ENCODE assay signal across 34 mouse cellular contexts in the genomic region with DNA sequence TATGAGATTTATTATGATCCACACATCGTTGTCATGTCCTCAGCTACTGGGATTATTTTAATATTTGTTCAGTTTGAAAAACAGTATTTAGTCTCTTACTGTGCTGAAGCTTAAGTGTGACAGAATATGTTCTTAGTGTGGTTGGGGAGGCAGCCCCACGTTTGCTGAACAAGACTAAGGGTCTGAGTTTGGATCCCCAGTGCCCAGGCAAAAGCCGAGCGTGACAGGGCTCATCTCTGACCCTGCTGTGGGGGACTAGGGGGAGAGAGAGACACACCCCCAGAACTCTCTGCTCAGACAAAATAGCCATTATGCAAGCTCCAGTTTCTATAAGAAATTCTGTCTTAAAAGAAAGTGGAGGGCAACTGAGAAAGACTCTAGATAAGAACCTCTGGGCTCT.
"Had no signal": no experiment of that assay in that cellular context is flagged by ENCODE, and none has a peak within 500 bp of the region (broad histone marks: within the 10 kb centered on the region; RNA-seq: fewer than 3 reads in every experiment).

No protein-coding gene starts in this region.

- H3K9ac ChIP-seq: heart, embryonic 13.5 days; heart, embryonic 15.5 days; hindbrain, embryonic 12.5 days; hindbrain, embryonic 13.5 days; hindbrain, embryonic 14.5 days; hindbrain, embryonic 15.5 days; intestine, embryonic 15.5 days; kidney, embryonic 15.5 days had no signal

- DNase-seq: heart, postnatal 10 days; heart, postnatal 14 days; heart, postnatal 36 days; heart, postnatal 4 days; kidney, adult 11 months; kidney, adult 18-20 months; kidney, adult 2 months; kidney, adult 8-10 months; kidney, adult 9 months; kidney, postnatal 10 days; kidney, postnatal 14 days; kidney, postnatal 25 days; kidney, postnatal 36 days; kidney, postnatal 4 days; layer of hippocampus, adult 9-11 months; layer of hippocampus, postnatal 36 days had no signal

- ATAC-seq: hindbrain, embryonic 16.5 days; hindbrain, postnatal 0 days; inflammation-experienced regulatory T-cells, adult 6 months; intestine, embryonic 15.5 days; intestine, embryonic 16.5 days; intestine, postnatal 0 days had no signal

- H3K27me3 ChIP-seq: heart, embryonic 13.5 days; heart, embryonic 15.5 days; hindbrain, embryonic 12.5 days; hindbrain, embryonic 13.5 days; hindbrain, embryonic 15.5 days; intestine, embryonic 15.5 days; kidney, embryonic 15.5 days had no signal

- H3K36me3 ChIP-seq: heart, embryonic 10.5 days; heart, embryonic 13.5 days; heart, embryonic 15.5 days; hindbrain, embryonic 10.5 days; hindbrain, embryonic 12.5 days; hindbrain, embryonic 13.5 days; hindbrain, embryonic 15.5 days; intestine, embryonic 15.5 days; kidney, embryonic 15.5 days had no signal

- H3K4me2 ChIP-seq: heart, embryonic 13.5 days; heart, embryonic 15.5 days; hindbrain, embryonic 12.5 days; hindbrain, embryonic 13.5 days; hindbrain, embryonic 14.5 days; hindbrain, embryonic 15.5 days; intestine, embryonic 15.5 days; kidney, embryonic 15.5 days had no signal

- H3K27ac ChIP-seq: heart, embryonic 10.5 days; heart, embryonic 13.5 days; heart, embryonic 15.5 days; hindbrain, embryonic 10.5 days; hindbrain, embryonic 12.5 days; hindbrain, embryonic 13.5 days; hindbrain, embryonic 14.5 days; hindbrain, embryonic 15.5 days; hindbrain, postnatal 0 days; intestine, embryonic 15.5 days; kidney, embryonic 15.5 days; kidney, postnatal 0 days; layer of hippocampus, adult 2 months; left cerebral cortex, adult 2 months had no signal

- H3K4me3 ChIP-seq: heart, embryonic 10.5 days; heart, embryonic 13.5 days; heart, embryonic 15.5 days; hindbrain, embryonic 10.5 days; hindbrain, embryonic 12.5 days; hindbrain, embryonic 13.5 days; hindbrain, embryonic 15.5 days; intestine, embryonic 15.5 days; kidney, embryonic 15.5 days; layer of hippocampus, adult 2 months; left cerebral cortex, adult 2 months had no signal

- H3K4me1 ChIP-seq: hindbrain, embryonic 12.5 days; hindbrain, embryonic 15.5 days; intestine, embryonic 15.5 days had no signal

- H3K9me3 ChIP-seq: heart, embryonic 10.5 days; heart, embryonic 13.5 days; heart, embryonic 15.5 days; hindbrain, embryonic 10.5 days; hindbrain, embryonic 12.5 days; hindbrain, embryonic 13.5 days; hindbrain, embryonic 15.5 days; intestine, embryonic 15.5 days; kidney, embryonic 15.5 days had no signal
